Mouse (Mus musculus): ENCODE measurements around the gene Hsdl2.

DNA sequence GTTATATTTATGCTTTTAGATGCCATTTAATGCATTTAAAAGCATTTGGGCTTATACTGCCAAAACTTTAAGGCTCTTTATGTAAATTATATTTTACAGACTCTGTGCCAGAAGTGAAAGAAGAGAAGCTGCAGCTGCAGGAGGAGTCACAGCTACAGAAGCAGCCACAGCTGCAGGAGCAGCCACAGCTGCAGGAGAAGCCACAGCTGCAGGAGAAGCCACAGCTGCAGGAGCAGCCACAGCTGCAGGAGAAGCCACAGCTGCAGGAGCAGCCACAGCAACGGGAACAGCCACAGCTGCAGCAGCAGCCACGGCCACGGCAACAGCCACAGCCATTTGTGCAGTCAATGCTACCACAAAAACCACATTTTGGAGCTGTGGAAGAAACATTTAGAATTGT, 29.0 kb downstream of the Hsdl2 start:
- TF ChIP-seq CTCF (IDR thresholded peaks at IDR 0.05; ENCODE audit: insufficient read depth, low read depth, low read length) (no peak), POLR2A (IDR thresholded peaks at IDR 0.05; ENCODE audit: insufficient read depth, low read depth, low read length) (no peak)

Data from olfactory bulb, adult 2 months (tissue).